Mouse (Mus musculus): Measurements from ENCODE around the gene Nudt13.
"Not testable (repeated sequence)": the region's sequence is repeated elsewhere in the genome, so short reads cannot be mapped to it uniquely, and the experiment has no call there.

Nudt13 gene

DNA sequence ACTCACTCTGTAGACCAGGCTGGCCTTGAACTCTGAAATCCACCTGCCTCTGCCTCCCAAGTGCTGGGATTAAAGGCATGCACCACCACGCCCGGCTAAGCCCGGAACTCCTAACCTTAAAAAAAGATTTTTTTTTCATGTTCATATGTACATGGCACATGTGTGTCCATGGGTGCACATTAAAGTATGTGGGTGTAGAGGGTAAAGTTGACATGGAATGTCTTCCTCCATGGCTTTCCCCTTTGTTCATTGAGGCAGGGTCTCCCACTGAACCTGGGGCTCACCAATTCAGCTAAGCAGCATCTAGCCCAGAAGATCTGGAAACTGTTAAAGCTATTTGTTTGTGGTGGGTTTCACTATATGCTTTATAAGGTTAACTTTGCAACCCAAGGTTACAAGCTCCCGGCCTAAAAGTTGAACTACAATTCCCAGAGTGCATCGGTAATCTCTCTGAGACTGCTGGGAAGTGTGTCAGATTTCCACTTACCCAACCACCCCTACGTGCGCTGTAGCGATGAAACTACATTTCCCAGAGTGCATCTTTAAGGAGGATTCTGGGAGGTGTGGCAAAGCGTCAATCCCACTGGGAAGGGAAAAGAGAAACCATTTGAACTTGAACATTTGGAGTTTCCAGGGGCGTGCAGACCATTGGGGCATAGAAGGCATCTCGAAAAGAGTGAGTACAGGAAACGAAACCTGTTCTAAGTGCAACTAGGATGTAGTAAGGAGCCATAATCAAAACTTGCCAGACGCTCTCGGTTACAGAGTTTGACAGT is at the start of gene Nudt13:
Nudt13 (plus strand) TSS at position 581 of the 776 bp plus-strand sequence.
- DNase-seq (ENCODE audit: low spot score): peak; percentile 86

DNA sequence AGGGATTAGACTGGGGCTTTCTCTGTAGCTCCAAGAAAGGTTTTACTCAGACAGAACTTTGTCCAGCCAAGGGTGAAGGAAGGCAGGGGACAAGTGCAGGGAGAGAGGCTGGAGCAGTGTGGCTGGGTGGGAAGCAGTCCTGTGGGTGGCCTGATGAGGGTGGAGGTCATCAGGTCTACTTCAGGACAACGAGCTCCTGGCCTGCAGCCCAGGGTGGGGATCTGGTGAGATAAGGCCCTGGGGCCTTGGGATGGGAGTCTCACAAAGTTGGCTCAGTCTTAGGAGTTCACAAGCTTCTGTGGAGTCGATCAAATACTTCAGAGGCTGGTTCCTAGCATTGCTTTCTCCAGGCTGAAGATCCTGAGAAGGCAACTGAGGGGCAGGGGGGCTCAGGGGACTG is 49.2 kb upstream of the Nudt13 start:
- no peak for DNase-seq (ENCODE audit: low spot score)

DNA sequence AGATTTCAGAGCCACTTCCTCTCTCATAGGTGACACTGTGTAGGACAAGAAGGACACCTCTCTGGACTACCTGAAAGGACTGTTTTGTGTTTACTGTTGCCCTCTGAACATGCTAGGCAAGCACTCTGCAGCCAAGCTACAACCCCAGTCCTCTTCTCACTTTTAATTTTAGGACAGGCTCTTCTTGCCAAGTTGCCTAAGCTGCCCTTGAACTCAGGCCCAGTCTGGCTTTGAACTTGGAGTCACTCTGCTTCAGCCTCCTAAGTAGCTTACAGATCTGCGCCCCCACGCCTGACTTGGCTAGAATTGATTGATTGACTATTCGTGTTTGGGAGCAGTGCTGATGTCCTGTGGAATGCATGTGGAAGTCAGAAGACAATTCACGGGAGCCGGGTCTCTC is 48.6 kb upstream of the Nudt13 start:
- DNase-seq (ENCODE audit: low spot score): no peak

DNA sequence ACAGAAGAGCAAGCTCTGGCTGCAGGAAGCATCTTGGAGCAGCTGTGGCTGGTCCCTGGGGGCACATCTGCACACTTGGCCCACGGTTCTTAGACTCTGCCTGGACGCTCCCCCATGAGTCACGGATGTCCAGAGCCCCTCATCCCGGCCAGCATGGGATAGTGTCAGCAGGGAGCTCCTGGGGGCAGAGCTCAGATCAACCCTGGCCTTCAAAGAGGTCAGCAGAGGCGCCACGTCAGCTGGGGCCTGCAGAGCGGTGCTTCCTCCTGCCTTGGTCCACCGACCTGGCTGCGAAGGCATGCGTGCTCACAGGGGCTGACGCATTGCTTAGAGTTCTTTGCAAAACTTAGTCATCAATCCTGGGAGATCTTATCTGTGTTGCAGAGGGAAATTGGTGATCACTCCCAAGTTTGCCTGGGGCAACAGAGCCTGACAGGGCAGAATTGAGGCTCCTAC is 47.7 kb upstream of the Nudt13 start:
- no peak for DNase-seq (ENCODE audit: low spot score)

DNA sequence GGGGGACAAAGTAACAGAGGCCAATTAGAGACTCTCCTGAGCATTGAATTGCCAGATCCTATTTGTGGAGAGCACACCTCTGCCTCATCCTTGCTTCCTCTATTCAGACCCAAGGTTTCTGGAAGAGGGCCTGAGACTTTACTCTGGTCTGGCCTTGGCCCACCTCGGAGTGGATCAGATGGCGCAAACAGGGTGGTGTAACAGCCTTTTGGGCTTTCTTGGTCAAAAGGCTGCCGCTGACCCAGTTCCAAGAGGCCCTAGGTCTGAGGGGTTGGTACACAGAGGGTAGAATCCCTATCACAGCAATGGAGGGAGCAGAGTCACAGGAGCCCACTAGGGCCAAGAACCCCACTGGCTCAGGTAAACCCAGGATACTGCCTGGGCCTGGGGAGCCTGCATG is 46.5 kb upstream of the Nudt13 start:
- no peak for DNase-seq (ENCODE audit: low spot score)

DNA sequence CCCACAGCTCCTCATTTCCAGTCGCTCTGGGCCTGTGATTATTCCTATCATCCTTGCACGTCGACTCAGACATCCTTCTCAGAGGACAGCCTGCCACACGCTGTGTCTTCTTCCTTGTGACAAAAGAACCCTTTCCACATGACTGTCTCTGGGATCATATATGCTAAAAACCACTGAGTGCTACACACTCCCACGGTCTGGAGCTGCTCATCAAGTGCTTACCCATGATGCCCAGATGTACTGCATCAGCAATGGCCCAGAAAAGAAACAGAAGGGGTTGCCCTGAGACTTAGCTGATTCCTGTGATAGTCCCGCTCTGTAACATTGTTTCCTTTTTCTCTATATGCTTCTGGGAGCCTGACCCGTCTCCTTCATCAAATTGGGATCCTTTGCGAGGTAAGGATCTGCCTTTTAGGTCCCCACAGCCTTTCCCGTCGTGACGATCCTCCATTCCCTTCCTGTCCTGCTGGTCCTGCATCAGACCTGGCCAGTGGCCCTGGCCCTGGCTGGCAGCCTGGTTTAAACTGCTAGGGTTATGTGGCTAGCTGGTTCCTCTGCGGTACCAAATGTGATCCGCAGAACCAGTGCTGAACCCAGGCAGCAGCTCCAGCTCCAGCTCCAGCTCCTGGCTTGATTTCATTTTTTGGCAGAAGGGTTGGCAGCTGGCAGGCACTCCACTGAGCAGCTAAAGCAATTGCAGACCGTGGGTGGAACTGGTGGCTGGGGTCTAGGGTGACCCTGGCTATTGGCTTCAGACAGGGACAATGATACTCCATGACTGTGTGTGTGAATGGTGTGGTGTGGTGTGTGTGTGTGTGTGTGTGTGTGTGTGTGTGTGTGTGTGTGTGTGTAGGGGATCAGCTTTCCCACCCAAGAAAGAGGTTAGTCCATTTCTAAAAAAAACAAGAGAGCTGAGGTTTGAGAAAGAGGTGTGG is 44.0 kb upstream of the Nudt13 start:
- no peak for DNase-seq (ENCODE audit: low spot score)

DNA sequence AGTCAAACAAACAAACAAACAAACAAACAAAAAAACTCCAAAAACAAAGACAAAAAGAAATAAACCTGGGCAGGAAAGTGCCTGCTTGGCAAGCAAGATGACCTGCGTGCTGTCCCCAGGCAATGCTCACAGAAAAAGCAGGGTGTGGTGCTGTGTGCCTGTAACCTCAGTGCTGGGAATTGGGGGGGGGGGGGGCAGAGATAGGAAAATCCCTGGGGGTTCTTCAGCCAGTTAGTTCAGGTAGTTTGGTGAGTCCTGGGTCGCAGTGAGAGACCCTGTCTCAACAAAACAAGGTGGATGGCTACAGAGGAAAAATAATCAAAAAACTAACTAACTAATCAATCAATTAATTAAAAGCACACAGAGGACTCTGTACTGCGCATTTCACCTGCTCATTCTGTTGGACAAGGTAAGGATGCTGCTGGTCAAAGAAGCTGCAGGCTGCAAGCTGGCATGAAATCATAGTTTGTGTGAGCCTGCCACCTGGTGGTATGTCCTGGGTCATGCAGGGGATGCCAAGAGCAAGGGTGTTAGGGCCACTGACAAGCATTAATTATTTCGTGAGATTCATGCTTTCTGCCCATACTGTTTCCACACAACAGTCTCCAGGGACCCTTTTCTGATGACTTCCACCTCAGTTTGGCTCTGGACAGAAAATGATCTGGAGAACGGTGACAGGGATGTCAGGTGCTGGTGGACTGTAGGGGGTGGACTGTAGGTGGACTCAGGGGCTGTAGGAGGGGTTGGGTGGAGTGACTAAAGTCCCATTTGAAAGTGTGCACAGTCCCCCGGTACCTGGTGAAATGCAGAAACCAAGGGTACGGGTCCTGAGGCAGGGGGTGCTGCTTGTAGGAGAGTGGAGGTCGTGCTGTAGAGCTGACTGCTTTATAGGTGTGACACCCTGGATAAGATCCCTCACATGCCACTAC is 36.0 kb upstream of the Nudt13 start:
- peak; percentile 66 for DNase-seq (ENCODE audit: low spot score)

DNA sequence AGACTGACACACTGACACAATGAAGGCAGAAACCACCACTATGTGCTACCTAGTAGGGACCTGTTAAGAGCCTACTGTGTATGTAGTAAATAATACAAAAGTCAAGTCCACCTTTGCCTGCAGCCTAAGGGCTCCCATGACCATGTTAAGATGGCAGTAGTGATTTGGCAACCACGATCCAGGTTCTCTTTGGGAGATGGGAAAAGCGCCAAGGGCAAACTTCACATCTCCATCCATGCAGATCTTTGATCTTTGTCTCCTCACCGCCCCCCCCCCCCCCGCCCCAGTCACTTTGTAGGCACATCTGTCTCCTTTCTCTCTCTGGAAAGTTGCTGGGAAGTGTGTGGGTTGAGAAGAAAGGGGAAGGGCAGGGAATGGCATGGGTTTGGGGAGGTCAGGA is 32.2 kb upstream of the Nudt13 start:
- DNase-seq (ENCODE audit: low spot score): no peak

DNA sequence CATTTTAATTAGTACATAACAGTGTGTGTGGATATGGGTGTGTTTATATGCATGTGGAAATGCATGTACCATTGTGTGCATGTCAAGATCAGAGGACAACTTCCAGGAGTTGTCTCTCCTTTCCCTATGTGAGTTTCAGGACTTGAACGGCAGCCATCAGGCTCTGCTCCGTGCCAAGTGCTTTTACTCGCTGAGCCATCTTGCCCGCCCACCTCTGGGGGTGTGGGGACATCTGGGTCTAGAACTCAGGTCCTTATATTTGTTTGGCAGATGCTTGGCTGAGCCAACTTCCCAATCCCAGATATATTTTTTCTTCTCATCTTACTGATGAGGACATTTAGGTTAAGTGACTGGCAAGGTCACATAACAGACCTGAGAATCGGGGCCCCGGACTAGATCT is 26.1 kb upstream of the Nudt13 start:
- no peak for DNase-seq (ENCODE audit: low spot score)

DNA sequence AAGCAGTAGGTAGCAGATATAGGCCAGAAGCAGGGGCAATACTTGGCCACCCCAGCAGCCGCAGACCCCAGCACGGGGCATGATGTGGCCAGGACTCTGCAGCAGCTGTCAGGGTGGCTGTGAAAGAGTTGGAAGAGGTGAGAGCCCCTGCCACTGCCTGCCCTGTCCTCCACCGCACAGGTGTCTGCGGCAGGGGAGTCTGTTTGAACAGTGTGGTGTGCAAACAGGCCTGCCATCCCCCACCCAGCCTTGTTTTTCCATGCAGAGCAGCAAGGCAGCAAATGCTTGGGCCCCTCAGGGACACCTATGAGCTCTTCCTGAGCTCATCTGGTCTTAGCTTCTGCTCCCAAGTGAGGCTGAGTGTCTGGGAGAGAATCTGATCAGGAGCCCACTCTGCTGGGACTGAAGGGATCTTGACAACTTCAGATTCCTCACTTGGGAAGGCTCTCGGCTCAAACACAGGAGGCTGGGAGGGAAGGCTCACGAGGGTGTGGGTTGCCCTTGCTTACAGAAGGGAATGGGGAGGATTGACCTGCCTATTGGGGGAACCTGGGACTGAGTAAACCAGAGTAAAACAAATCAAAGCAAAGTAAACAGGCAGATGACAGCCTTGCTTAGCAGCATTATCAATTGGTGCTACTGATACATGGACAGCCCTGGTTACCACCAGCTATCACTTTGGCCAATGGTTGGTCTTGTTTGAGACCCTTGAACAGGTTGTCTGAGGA is 25.3 kb upstream of the Nudt13 start, which contains the start of gene Kcnk16:
Kcnk16 (minus strand) TSS at position 118 of the 728 bp plus-strand sequence.
- DNase-seq (ENCODE audit: low spot score): peak; percentile 80

DNA sequence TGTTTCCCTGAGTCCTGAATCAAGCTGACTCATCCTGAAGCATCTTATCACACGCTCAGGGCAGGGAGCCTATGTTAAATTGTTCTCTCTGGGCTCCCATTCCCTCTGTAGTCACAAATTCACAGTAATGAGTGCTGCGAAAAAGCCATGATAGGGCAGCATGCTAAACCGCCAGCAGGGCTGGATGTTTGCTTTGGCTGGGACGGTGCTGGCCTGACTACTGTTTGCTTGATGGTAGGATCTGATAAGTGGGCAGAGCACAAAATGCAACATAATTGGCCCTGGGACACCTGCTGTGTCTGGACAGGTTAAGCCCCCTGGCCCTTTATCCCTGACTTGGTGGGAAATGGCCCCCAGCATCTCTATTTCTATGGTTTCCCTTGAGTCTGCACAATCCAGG is 3.1 kb upstream of the Nudt13 start:
- no peak for DNase-seq (ENCODE audit: low spot score)

DNA sequence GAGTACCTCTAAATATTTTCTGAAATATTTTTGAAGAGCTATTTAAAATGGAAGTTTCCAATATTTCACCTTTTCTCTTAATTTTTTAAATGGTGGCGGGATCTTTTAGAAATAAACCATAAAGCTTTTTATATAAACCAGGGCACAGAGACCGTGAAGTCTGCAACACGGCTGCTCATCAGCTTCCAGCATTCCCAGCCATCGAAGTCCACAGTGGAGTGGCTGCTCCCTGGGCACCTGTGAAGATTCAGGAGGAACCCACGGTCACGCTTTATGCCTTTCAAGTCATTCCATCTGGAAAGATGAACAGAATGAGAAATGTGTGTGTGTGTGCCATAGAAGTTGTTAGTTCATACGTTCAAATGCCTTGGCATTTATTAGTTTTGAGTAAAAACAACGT is 450 bp downstream of the Nudt13 start:
- DNase-seq (ENCODE audit: low spot score): no peak

DNA sequence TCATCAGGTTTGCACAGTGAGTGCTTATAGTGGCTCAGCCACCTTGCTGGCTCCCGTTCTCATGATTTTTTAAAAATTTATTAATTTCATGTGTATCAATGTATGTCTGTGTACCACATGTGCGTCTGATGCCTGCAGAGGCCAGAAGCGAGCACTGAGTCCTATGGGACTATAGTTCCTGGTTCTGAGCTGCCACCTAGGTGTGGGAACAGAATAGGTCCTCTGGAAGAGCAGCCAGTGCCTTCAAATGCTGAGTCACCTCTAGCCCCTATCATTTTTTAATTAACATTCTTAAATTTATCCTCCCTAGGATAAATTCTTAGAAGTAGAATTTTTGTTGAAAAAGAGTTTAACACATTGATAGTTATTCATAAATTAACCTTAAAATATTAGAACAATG is 3.1 kb downstream of the Nudt13 start:
- DNase-seq (ENCODE audit: low spot score): no peak

DNA sequence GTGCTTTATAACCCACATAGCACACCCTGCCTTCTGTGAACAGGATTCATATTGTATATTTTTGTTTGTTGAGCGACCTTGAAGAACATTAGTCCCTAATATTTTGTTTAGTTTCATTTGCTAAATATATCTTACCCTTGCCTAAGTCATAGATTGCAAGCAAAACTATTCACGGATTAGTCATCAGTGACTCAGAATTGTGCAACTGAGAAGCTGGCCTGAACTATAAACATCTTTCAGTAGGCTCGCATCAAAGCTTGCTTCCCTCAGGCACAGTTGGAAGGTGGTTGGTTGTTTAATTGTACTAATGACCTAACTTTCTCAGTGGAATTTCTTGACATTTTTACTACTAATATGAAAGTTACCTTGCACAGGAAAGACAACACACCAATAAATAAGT is 3.6 kb downstream of the Nudt13 start:
- no peak for DNase-seq (ENCODE audit: low spot score)

DNA sequence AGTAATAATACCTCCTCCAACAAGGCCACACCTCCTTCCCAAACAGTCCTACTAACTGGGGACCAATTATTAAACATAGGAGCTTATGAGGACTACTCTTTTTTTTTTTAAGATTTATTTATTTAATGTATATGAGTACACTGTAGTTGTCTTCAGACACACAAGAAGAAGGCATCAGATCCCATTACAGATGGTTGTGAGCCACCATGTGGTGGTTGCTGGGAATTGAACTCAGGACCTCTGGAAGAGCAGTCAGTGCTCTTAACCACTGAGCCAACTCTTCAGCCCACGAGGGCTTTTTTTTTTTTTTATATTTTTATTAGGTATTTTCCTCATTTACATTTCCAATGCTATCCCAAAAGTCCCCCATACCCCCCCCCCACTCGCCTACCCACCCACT is 10.6 kb downstream of the Nudt13 start:
- not testable (repeated sequence) for DNase-seq (ENCODE audit: low spot score)

DNA sequence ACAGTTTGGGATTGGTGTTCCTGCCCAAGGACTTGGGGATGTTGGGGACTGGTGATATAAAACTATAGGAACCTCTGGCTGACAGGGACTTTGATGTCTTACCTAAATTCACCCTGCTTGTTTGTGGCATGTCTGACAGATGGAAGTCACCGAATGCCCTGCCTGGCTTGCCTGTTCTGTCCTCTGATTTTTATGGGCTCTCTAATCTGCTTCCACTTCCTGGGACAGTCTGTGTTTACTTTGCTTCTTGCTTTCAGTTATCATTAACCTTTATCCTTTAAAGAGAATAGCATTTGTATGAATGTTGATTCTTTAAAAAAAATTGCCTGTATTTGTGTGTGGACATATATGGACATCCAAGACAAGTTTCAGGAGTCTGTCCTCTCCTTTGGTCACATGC is 20.6 kb downstream of the Nudt13 start:
- DNase-seq (ENCODE audit: low spot score): no peak

DNA sequence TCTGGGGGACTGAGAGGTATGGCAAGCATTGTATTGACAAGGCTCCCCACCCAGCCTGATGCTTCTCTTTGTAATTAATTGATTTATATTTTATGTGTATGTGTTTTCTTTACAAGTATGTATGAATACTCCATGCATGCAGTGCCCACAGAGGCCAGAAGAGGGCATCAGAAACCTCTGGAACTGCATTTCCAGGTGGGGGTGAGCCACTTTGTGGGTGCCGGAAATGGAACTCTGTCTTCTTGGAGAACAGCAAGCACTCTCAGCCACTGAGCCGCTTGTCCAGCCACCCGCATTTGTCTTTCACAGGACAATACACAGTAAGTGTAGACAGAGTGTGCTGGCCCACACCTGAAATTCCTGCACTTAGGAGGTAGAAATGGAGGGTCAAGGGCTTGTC is 24.9 kb downstream of the Nudt13 start:
- no peak for DNase-seq (ENCODE audit: low spot score)

DNA sequence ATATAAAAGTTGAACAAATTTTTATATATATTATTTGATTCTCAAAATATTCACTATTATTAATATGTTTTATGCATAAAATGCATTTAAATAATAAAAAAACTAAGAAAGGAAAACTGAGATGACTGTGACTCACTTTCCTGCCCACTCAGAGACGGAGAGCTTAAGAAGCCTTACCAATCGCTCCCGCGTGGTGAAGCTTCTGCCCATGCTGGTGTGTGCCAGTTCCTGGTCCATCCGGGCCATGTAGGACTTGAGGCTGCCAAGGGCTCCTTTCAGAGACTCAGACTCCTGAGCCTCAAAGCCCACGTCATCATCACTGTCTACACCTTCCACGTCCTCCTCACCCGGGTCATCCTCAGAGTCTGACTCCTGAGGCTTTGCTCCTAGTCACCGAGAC is 29.7 kb downstream of the Nudt13 start:
- DNase-seq (ENCODE audit: low spot score): no peak

DNA sequence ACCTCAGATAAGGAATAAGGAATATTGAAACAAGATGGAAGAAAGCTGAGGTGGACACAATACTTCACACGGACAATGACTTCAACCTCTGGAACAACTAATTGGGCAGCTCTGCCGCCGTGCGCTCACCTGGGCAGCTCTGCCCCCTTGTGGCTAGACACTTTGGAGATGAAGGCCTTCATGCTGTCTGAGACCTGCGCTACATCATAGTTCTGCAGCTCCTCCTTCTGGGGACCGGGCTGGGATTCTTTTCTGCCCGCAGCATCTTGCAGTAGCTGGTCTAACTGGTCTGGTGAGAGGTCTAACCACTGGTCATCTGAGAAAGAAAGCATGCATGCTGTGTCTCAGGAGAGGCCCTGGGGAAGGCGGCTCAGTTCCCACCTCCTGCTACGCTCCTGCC is 34.0 kb downstream of the Nudt13 start:
- DNase-seq (ENCODE audit: low spot score): no peak

DNA sequence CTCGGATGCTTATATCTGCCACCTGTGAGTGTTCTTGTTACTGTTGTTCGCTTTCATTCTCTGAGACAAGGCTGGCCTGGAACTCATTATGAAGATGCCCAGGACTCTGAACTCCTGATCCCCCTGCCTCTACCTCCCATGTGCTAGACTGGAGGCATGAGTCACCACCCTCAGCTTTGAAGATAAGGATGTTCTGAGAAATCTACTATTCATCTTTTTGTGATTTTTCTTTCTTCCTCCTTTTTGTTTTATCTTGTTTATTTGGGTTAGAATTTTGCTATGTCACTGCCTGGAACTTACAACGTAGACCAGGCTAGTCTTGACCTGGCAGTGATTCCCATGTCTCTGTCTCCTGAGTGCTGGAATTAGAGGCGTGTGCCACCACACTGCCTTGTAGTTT is 36.8 kb downstream of the Nudt13 start:
- no peak for DNase-seq (ENCODE audit: low spot score)

DNA sequence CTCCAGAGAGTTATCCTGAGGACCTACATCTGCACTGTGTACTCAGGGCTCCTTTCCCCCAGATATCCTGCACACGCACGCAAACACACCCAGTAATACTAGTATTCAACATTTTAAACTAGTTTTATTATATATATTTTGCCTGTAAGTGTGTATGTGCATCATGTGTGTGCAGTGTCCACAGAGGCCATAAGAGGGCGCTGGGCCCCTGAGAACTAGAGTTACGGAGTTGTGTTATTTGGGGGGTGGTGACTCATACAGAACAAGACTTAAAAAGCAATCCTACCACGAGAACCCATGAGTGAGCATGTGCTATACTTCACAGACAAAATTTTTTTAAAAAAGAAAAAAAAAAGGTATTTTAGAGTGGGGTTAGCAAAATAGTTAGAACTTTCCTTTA is 44.9 kb downstream of the Nudt13 start:
- DNase-seq (ENCODE audit: low spot score): no peak
